Mouse (Mus musculus): ENCODE data around the gene Aldh18a1. TPM values are rescaled to one million over a fixed set of nuclear protein-coding genes. Genes with fewer than 3 reads are reported as not detected.

Gene Aldh18a1
- total and polyA plus RNA-seq, 3 experiments = 35.3 to 214 (median 89.7) TPM

DNA sequence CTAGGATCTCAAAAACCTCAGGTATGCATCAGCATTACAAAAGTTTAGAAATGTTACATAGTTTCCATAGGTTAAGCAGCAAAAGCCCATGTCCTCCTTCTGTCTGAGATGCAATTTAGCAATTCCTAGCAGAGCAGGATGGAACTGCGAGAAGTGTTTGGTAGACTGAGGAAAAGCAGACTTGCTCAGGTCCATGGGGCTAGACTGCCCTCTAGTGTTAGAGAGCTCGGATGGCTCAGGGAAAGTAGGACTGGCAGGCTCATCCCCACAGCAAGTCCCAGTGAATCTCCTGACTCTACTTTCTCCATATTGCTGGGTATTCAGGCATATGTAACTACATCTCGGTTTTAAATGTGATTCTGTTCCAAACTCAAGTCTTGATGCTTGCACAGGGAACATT is 43.4 kb downstream of the Aldh18a1 start:
- Histone ChIP-seq H3K9ac (ENCODE audit: control insufficient read depth, low read depth, low read length, poor library complexity, severe bottlenecking) (no peak overlapping the region), H3K4me1 (ENCODE audit: control insufficient read depth in 1 of 2, insufficient read depth in 2 of 2, low read length in 2 of 2) (peaks cover 0 to 3% of the 10 kb centered on the region in 2 experiments; a peak in 1 of 4 replicates), H3K79me2 (ENCODE audit: control insufficient read depth, insufficient read depth, low read length, poor library complexity) (no peaks in the 10 kb centered on the region), H3K9me3 (replicated peaks; ENCODE audit: insufficient read depth, low read length) (no peaks in the 10 kb centered on the region), H3K4me3 (ENCODE audit: control insufficient read depth in 1 of 2, insufficient read depth in 1 of 2, low read depth in 2 of 2, low read length in 2 of 2) (no peak overlapping the region), H3K27ac (ENCODE audit: control insufficient read depth, low read depth, low read length) (no peak overlapping the region), H3K27me3 (ENCODE audit: control insufficient read depth in 1 of 2, insufficient read depth in 2 of 2, low read length in 2 of 2) (no peaks in the 10 kb centered on the region; a peak in 1 of 4 replicates), H3K36me3 (ENCODE audit: control insufficient read depth in 1 of 2, insufficient read depth in 2 of 2, low read length in 2 of 2) (peaks cover 0 to 2% of the 10 kb centered on the region in 2 experiments; a peak in 2 of 4 replicates)
- TF ChIP-seq USF2 (IDR thresholded peaks at IDR 0.05; ENCODE audit: borderline replicate concordance in 1 of 2, insufficient read depth in 1 of 2, low read depth in 1 of 2, low read length in 2 of 2) (no peak), CTCF (IDR thresholded peaks at IDR 0.05 in 2 of 3, conservative IDR thresholded peaks at IDR 0.05 in 1 of 3; ENCODE audit: control insufficient read depth in 1 of 3, insufficient read depth in 1 of 3, low read depth in 2 of 3, low read length in 3 of 3, poor library complexity in 1 of 3, severe bottlenecking in 1 of 3) (peak; percentile 87 to 96 (median 96)), POLR2AphosphoS5 (IDR thresholded peaks at IDR 0.05; ENCODE audit: borderline replicate concordance, low read depth, low read length) (no peak), CHD2 (IDR thresholded peaks at IDR 0.05; ENCODE audit: low read length) (no peak), GATA1 (IDR thresholded peaks at IDR 0.05; ENCODE audit: low read depth, low read length) (no peak), SMC3 (IDR thresholded peaks at IDR 0.05; ENCODE audit: low read depth, low read length) (peak; percentile 92), RAD21 (IDR thresholded peaks at IDR 0.05; ENCODE audit: low read depth, low read length) (peak; percentile 97), GABPA (IDR thresholded peaks at IDR 0.05; ENCODE audit: low read depth, low read length) (no peak), MYB (IDR thresholded peaks at IDR 0.05; ENCODE audit: low read depth, low read length) (no peak), ZC3H11A (IDR thresholded peaks at IDR 0.05; ENCODE audit: low read depth, low read length) (peak; percentile 89), SIN3A (IDR thresholded peaks at IDR 0.05; ENCODE audit: low read length) (no peak), CHD1 (IDR thresholded peaks at IDR 0.05; ENCODE audit: low read depth, low read length) (no peak), MEF2A (IDR thresholded peaks at IDR 0.05; ENCODE audit: extremely low read depth, insufficient replicate concordance, low read depth, low read length, poor library complexity, severe bottlenecking) (no peak), USF1 (IDR thresholded peaks at IDR 0.05; ENCODE audit: low read depth, low read length) (no peak)
- peak; percentile 75 for DNase-seq (ENCODE audit: low read depth, low spot score)

DNA sequence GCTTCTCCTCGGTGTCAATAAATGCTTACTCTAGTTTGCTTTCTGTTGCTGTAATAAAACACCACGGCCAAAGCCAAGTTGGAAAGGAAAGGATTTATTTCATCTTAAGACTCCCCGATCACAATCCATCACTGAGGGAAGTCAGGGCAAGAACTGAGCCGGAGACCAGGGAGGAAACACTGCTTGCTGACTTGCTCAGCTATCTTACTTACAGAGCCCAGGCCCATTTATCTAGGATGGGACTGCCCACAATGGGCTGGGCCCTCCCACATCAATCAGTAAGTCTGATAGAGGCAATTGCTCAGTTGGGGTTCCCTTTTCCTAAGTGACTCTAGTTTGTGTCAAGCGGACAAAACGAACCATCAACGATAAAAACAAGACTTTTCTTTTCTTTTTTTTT is 45.5 kb downstream of the Aldh18a1 start:
- peaks cover 0 to 2% of the 10 kb centered on the region in 2 experiments; a peak in 2 of 4 replicates for H3K36me3 ChIP-seq (ENCODE audit: control insufficient read depth in 1 of 2, insufficient read depth in 2 of 2, low read length in 2 of 2)
- no peaks in the 10 kb centered on the region for H3K9me3 ChIP-seq (replicated peaks; ENCODE audit: insufficient read depth, low read length)
- H3K9ac ChIP-seq (ENCODE audit: control insufficient read depth, low read depth, low read length, poor library complexity, severe bottlenecking) = no peak overlapping the region
- H3K79me2 ChIP-seq (ENCODE audit: control insufficient read depth, insufficient read depth, low read length, poor library complexity) = no peaks in the 10 kb centered on the region
- DNase-seq (ENCODE audit: low read depth, low spot score) = peak; percentile 76
- H3K4me3 ChIP-seq (ENCODE audit: control insufficient read depth in 1 of 2, insufficient read depth in 1 of 2, low read depth in 2 of 2, low read length in 2 of 2) = no peak overlapping the region
- H3K27ac ChIP-seq (ENCODE audit: control insufficient read depth, low read depth, low read length) = no peak overlapping the region
- peaks cover 0 to 3% of the 10 kb centered on the region in 2 experiments; a peak in 1 of 4 replicates for H3K4me1 ChIP-seq (ENCODE audit: control insufficient read depth in 1 of 2, insufficient read depth in 2 of 2, low read length in 2 of 2)
- H3K27me3 ChIP-seq (ENCODE audit: control insufficient read depth in 1 of 2, insufficient read depth in 2 of 2, low read length in 2 of 2) = no peaks in the 10 kb centered on the region; a peak in 1 of 4 replicates
- TF ChIP-seq ZKSCAN1 (IDR thresholded peaks at IDR 0.05; ENCODE audit: low read depth, low read length) = no peak
- TF ChIP-seq UBTF (IDR thresholded peaks at IDR 0.05; ENCODE audit: borderline replicate concordance, insufficient read depth, low read depth, low read length) = no peak
- no peak for TF ChIP-seq NRF1 (IDR thresholded peaks at IDR 0.05; ENCODE audit: insufficient read depth, low read depth, low read length, poor library complexity, severe bottlenecking)
- TF ChIP-seq E2F4 (IDR thresholded peaks at IDR 0.05; ENCODE audit: borderline replicate concordance, low read depth, low read length) = no peak
- no peak for TF ChIP-seq ZMIZ1 (IDR thresholded peaks at IDR 0.05; ENCODE audit: low read depth, low read length)
- TF ChIP-seq USF1 (IDR thresholded peaks at IDR 0.05; ENCODE audit: low read depth, low read length) = no peak
- TF ChIP-seq ZC3H11A (IDR thresholded peaks at IDR 0.05; ENCODE audit: low read depth, low read length) = no peak
- TF ChIP-seq MAZ (IDR thresholded peaks at IDR 0.05; ENCODE audit: low read depth, low read length) = no peak
- no peak for TF ChIP-seq POLR2AphosphoS2 (IDR thresholded peaks at IDR 0.05; ENCODE audit: low read length)
- no peak for TF ChIP-seq MAFK (IDR thresholded peaks at IDR 0.05; ENCODE audit: borderline replicate concordance, low read depth, low read length)
- TF ChIP-seq MXI1 (IDR thresholded peaks at IDR 0.05; ENCODE audit: low read depth, low read length) = no peak
- TF ChIP-seq CHD1 (IDR thresholded peaks at IDR 0.05; ENCODE audit: low read depth, low read length) = no peak
- no peak for TF ChIP-seq NELFE (IDR thresholded peaks at IDR 0.05; ENCODE audit: low read depth, low read length)
- no peak for TF ChIP-seq CHD2 (IDR thresholded peaks at IDR 0.05; ENCODE audit: low read length)
- TF ChIP-seq HCFC1 (IDR thresholded peaks at IDR 0.05; ENCODE audit: low read depth, low read length) = no peak
- TF ChIP-seq MEF2A (IDR thresholded peaks at IDR 0.05; ENCODE audit: extremely low read depth, insufficient replicate concordance, low read depth, low read length, poor library complexity, severe bottlenecking) = no peak
- TF ChIP-seq CTCF (IDR thresholded peaks at IDR 0.05 in 2 of 3, conservative IDR thresholded peaks at IDR 0.05 in 1 of 3; ENCODE audit: control insufficient read depth in 1 of 3, insufficient read depth in 1 of 3, low read depth in 2 of 3, low read length in 3 of 3, poor library complexity in 1 of 3, severe bottlenecking in 1 of 3) = no peak
- TF ChIP-seq GATA1 (IDR thresholded peaks at IDR 0.05; ENCODE audit: low read depth, low read length) = peak; percentile 50; the same call in 1 of the 2 replicates
- no peak for TF ChIP-seq MYC (IDR thresholded peaks at IDR 0.05; ENCODE audit: low read depth, low read length)
- no peak for TF ChIP-seq TAL1 (IDR thresholded peaks at IDR 0.05; ENCODE audit: low read length)
- no peak for TF ChIP-seq SIN3A (IDR thresholded peaks at IDR 0.05; ENCODE audit: low read length)
- TF ChIP-seq ETS1 (IDR thresholded peaks at IDR 0.05; ENCODE audit: low read depth, low read length) = no peak
- 0 out of 2 replicates have a peak, but pooled peaks have one; percentile 38 for TF ChIP-seq TBP (IDR thresholded peaks at IDR 0.05; ENCODE audit: low read depth, low read length)

Measured in MEL (cell line).